Mouse (Mus musculus) inflammation-experienced regulatory T-cells, adult 6 months (primary cell): ENCODE data around the gene Tdp2. TPM values are rescaled to one million over a fixed set of nuclear protein-coding genes. Genes with fewer than 3 reads are reported as not detected.
"Not testable (repeated sequence)": the region's sequence is repeated elsewhere in the genome, so short reads cannot be mapped to it uniquely, and the experiment has no call there.

Experiments
- ATAC-seq: one replicate; pipeline ENCODE4 v1.8.0; 2017
- polyA plus RNA-seq, 3 experiments: library from polyadenylated mRNA; unstranded; fragments of 100-300 nt; shearing (Covaris generic); gene quantifications; one replicate each; pipeline ENCODE4 v1.2.1; 2017

Tdp2 gene
- polyA plus RNA-seq, 3 experiments from 2014 or later, result 18.5 to 22.5 (median 21.3) TPM

- ATAC-seq, result no peak
Measured at GRCm38 (mm10) chr13:24825587-24825986, 5.9 kb upstream of the Tdp2 start.

GRCm38 (mm10) chr13:24826116-24826515 lies 5.4 kb upstream of the Tdp2 start:
- ATAC-seq, result no peak

GRCm38 (mm10) chr13:24830756-24831352 lies 625 bp upstream of the Tdp2 start:
- peak; percentile 18 for ATAC-seq

GRCm38 (mm10) chr13:24832131-24832810 lies 792 bp downstream of the Tdp2 start:
- ATAC-seq, result no peak

GRCm38 (mm10) chr13:24832811-24833155 lies 1.3 kb downstream of the Tdp2 start:
- ATAC-seq, result no peak

GRCm38 (mm10) chr13:24837765-24838164 lies 6.3 kb downstream of the Tdp2 start:
- ATAC-seq, result not testable (repeated sequence)

- ATAC-seq, result no peak
Measured at GRCm38 (mm10) chr13:24839831-24840230, 8.4 kb downstream of the Tdp2 start.

GRCm38 (mm10) chr13:24841702-24842101 lies 10.2 kb downstream of the Tdp2 start:
- no peak for ATAC-seq

- no peak for ATAC-seq
Measured at GRCm38 (mm10) chr13:24844983-24845955, 13.8 kb downstream of the Tdp2 start, which contains the start of gene D130043K22Rik. Gene D130043K22Rik, plus strand, starts transcription at chr13:24845135.

GRCm38 (mm10) chr13:24849318-24849717 lies 17.8 kb downstream of the Tdp2 start:
- no peak for ATAC-seq

GRCm38 (mm10) chr13:24851989-24852388 lies 20.5 kb downstream of the Tdp2 start:
- no peak for ATAC-seq

- no peak for ATAC-seq
Measured at GRCm38 (mm10) chr13:24852570-24852969, 21.1 kb downstream of the Tdp2 start.

- no peak for ATAC-seq
Measured at GRCm38 (mm10) chr13:24859115-24859514, 27.6 kb downstream of the Tdp2 start.

GRCm38 (mm10) chr13:24861084-24861483 lies 29.6 kb downstream of the Tdp2 start:
- no peak for ATAC-seq

- no peak for ATAC-seq
Measured at GRCm38 (mm10) chr13:24862021-24862420, 30.5 kb downstream of the Tdp2 start.

GRCm38 (mm10) chr13:24862520-24862919 lies 31.0 kb downstream of the Tdp2 start:
- peak; percentile 26 for ATAC-seq

- ATAC-seq, result peak; percentile 78
Measured at GRCm38 (mm10) chr13:24866430-24867402, 35.2 kb downstream of the Tdp2 start.

- ATAC-seq, result no peak
Measured at GRCm38 (mm10) chr13:24867789-24868188, 36.3 kb downstream of the Tdp2 start.

- no peak for ATAC-seq
Measured at GRCm38 (mm10) chr13:24868233-24868632, 36.8 kb downstream of the Tdp2 start.

- no peak for ATAC-seq
Measured at GRCm38 (mm10) chr13:24879359-24880040, 48.0 kb downstream of the Tdp2 start.

- ATAC-seq, result no peak
Measured at GRCm38 (mm10) chr13:24880208-24880607, 48.7 kb downstream of the Tdp2 start.
